In the genomic region with DNA sequence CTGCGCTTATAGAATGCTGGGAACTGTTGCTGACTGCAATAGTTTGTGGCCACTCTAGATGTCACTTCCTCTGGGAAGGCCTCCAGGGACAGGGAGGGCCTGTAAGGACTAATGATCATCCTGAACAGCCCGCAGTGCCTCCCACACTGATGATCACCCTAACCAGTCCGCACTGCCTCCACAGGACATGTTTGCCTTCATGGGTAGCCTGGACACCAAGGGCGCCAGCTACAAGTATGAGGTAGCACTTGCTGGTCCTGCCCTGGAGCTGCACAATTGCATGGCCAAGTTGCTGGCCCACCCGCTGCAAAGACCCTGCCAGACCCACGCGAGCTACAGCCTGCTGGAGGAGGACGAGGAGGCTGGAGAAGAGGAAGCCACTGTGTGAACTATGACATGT, we compare ENCODE assay signal across 23 mouse cellular contexts. TPM values are rescaled to one million over a fixed set of nuclear protein-coding genes. Genes with fewer than 3 reads are reported as not detected.
DNase-seq lines count a peak whose midpoint lies in the region; ATAC-seq and TF ChIP-seq lines count a peak whose summit lies in the region.
"Had no signal": no experiment of that assay in that cellular context is flagged by ENCODE, and none has a peak within 500 bp of the region (broad histone marks: within the 10 kb centered on the region; RNA-seq: fewer than 3 reads in every experiment).

No protein-coding gene starts in this region.

- TF ChIP-seq CTCF in bone marrow macrophage, adult 2 months (IDR thresholded peaks at IDR 0.05; ENCODE audit: low read depth, low read length) = no peak

- H3K4me3 ChIP-seq in megakaryocyte, embryonic 14.5 days (replicated peaks) = peak overlapping the region; percentile 52
- no peak overlapping the region for H3K4me3 ChIP-seq in bone marrow macrophage, adult 2 months (ENCODE audit: insufficient read depth, low read length)
- no peak overlapping the region for H3K4me3 ChIP-seq in limb, embryonic 10.5 days
- H3K4me3 ChIP-seq: embryonic facial prominence, embryonic 15.5 days; heart, embryonic 13.5 days; hindbrain, embryonic 13.5 days; limb, embryonic 15.5 days had no signal

- no peaks in the 10 kb centered on the region for H3K27me3 ChIP-seq in megakaryocyte, embryonic 14.5 days (replicated peaks)
- no peaks in the 10 kb centered on the region for H3K27me3 ChIP-seq in limb, embryonic 10.5 days (ENCODE audit: low read depth, poor library complexity, severe bottlenecking)
- H3K27me3 ChIP-seq: embryonic facial prominence, embryonic 15.5 days; heart, embryonic 13.5 days; hindbrain, embryonic 13.5 days; limb, embryonic 15.5 days had no signal

- H3K4me1 ChIP-seq in megakaryocyte, embryonic 14.5 days = peaks cover 53% of the 10 kb centered on the region
- H3K4me1 ChIP-seq in bone marrow macrophage, adult 2 months (ENCODE audit: control insufficient read depth, insufficient read depth, low read length) = peaks cover 20% of the 10 kb centered on the region
- H3K4me1 ChIP-seq in limb, embryonic 10.5 days = peaks cover 27% of the 10 kb centered on the region

- H3K27ac ChIP-seq in bone marrow macrophage, adult 2 months (ENCODE audit: insufficient read depth, low read depth, low read length) = peak overlapping the region; percentile 64; the same call in 1 of the 2 replicates
- no peak overlapping the region for H3K27ac ChIP-seq in limb, embryonic 10.5 days
- H3K27ac ChIP-seq: embryonic facial prominence, embryonic 15.5 days; heart, embryonic 13.5 days; hindbrain, embryonic 13.5 days; limb, embryonic 15.5 days had no signal

- WGBS in limb, embryonic 10.5 days = 90% methylated on average over 8 of the region's 8 CpGs

- peaks cover 63% of the 10 kb centered on the region for H3K36me3 ChIP-seq in megakaryocyte, embryonic 14.5 days (replicated peaks; ENCODE audit: low read length)
- peaks cover 60% of the 10 kb centered on the region for H3K36me3 ChIP-seq in limb, embryonic 10.5 days

- ATAC-seq in megakaryocyte, adult 5-6 weeks (ENCODE audit: poor library complexity, severe bottlenecking) = no peak
- ATAC-seq: forebrain, embryonic 16.5 days had no signal

- H3K9me3 ChIP-seq in megakaryocyte, embryonic 14.5 days = no peaks in the 10 kb centered on the region
- H3K9me3 ChIP-seq in limb, embryonic 10.5 days (replicated peaks) = no peaks in the 10 kb centered on the region
- H3K9me3 ChIP-seq: embryonic facial prominence, embryonic 15.5 days; heart, embryonic 13.5 days; hindbrain, embryonic 13.5 days; limb, embryonic 15.5 days had no signal

- TF ChIP-seq POLR2A in bone marrow macrophage, adult 2 months (IDR thresholded peaks at IDR 0.05; ENCODE audit: borderline replicate concordance, low read depth, low read length) = no peak

- DNase-seq in heart, adult 11 months = peak; percentile 92
- no peak for DNase-seq in heart, adult 9 months (ENCODE audit: low spot score in 2 of 2)
- DNase-seq in limb, embryonic 10.5 days (ENCODE audit: low spot score) = peak; percentile 24
- DNase-seq in lung, postnatal 36 days = no peak
- DNase-seq in right cerebral cortex, postnatal 4 days = no peak
- DNase-seq: adrenal gland, postnatal 14 days; cerebellum, postnatal 36 days; embryo, embryonic 11 days; gastrocnemius, postnatal 10 days; heart, postnatal 14 days; kidney, postnatal 25 days; lung, adult 2 months; right cerebral cortex, postnatal 14 days; thymus, postnatal 25 days had no signal

RNA-seq across cellular contexts. Expression of a gene that starts 1.8 kb away (rescaled TPM):
- polyA plus RNA-seq in megakaryocyte, embryonic 14.5 days (2012; ENCODE audit: insufficient read depth, low replicate concordance) = 3.3 and 6.3 TPM in 2 replicates
- total RNA-seq in megakaryocyte, adult 5-6 weeks (2015) = 14.4 TPM in 2 replicates
- 13.5 and 16.1 TPM in 2 replicates for total RNA-seq in megakaryocyte, adult 5-6 weeks (2017)
- polyA plus RNA-seq in bone marrow macrophage, adult 2 months (2012; ENCODE audit: insufficient read depth, insufficient read length, missing spikeins) = 9.8 and 14.0 TPM in 2 replicates
- polyA plus RNA-seq in limb, embryonic 10.5 days (2016; fragmentation: Nextera tagmentation; extraction: Ambion mirVana) = 34.2 and 38.4 TPM in 2 replicates

RNA-seq across cellular contexts. Expression of a gene that starts 7.3 kb away (rescaled TPM):
- polyA plus RNA-seq in megakaryocyte, embryonic 14.5 days (2012; ENCODE audit: insufficient read depth, low replicate concordance) = 62.3 and 94.3 TPM in 2 replicates
- total RNA-seq in megakaryocyte, adult 5-6 weeks (2015) = 62.0 and 66.6 TPM in 2 replicates
- 108 and 110 TPM in 2 replicates for total RNA-seq in megakaryocyte, adult 5-6 weeks (2017)
- 75.8 and 89.1 TPM in 2 replicates for polyA plus RNA-seq in bone marrow macrophage, adult 2 months (2012; ENCODE audit: insufficient read depth, insufficient read length, missing spikeins)
- polyA plus RNA-seq in limb, embryonic 10.5 days (2016; fragmentation: Nextera tagmentation; extraction: Ambion mirVana) = 123 and 131 TPM in 2 replicates

RNA-seq across cellular contexts. Expression of a gene that starts 8.4 kb away (rescaled TPM):
- 0.06 TPM in 1 of 2 replicates, not detected in the other for polyA plus RNA-seq in megakaryocyte, embryonic 14.5 days (2012; ENCODE audit: insufficient read depth, low replicate concordance)
- not detected in 2 replicates for total RNA-seq in megakaryocyte, adult 5-6 weeks (2015)
- total RNA-seq in megakaryocyte, adult 5-6 weeks (2017) = not detected in 2 replicates
- 0.21 TPM in 1 of 2 replicates, not detected in the other for polyA plus RNA-seq in bone marrow macrophage, adult 2 months (2012; ENCODE audit: insufficient read depth, insufficient read length, missing spikeins)
- 6.6 and 6.9 TPM in 2 replicates for polyA plus RNA-seq in limb, embryonic 10.5 days (2016; fragmentation: Nextera tagmentation; extraction: Ambion mirVana)
- total RNA-seq: granulocyte monocyte progenitor cell, adult 5-6 weeks had no signal

RNA-seq across cellular contexts. Expression of a gene that starts 22.3 kb away (rescaled TPM):
- polyA plus RNA-seq in megakaryocyte, embryonic 14.5 days (2012; ENCODE audit: insufficient read depth, low replicate concordance) = 20.8 and 45.4 TPM in 2 replicates
- total RNA-seq in megakaryocyte, adult 5-6 weeks (2015) = 8.2 and 13.8 TPM in 2 replicates
- total RNA-seq in megakaryocyte, adult 5-6 weeks (2017) = 6.9 and 9.1 TPM in 2 replicates
- polyA plus RNA-seq in bone marrow macrophage, adult 2 months (2012; ENCODE audit: insufficient read depth, insufficient read length, missing spikeins) = 20.2 and 23.9 TPM in 2 replicates
- 77.4 and 87.2 TPM in 2 replicates for polyA plus RNA-seq in limb, embryonic 10.5 days (2016; fragmentation: Nextera tagmentation; extraction: Ambion mirVana)

RNA-seq across cellular contexts. Expression of a gene that starts 32.9 kb away (rescaled TPM):
- 79.6 and 103 TPM in 2 replicates for polyA plus RNA-seq in megakaryocyte, embryonic 14.5 days (2012; ENCODE audit: insufficient read depth, low replicate concordance)
- 8.7 and 8.9 TPM in 2 replicates for total RNA-seq in megakaryocyte, adult 5-6 weeks (2015)
- 16.2 and 18.5 TPM in 2 replicates for total RNA-seq in megakaryocyte, adult 5-6 weeks (2017)
- polyA plus RNA-seq in bone marrow macrophage, adult 2 months (2012; ENCODE audit: insufficient read depth, insufficient read length, missing spikeins) = 18.5 and 23.5 TPM in 2 replicates
- 4.3 and 5.4 TPM in 2 replicates for polyA plus RNA-seq in limb, embryonic 10.5 days (2016; fragmentation: Nextera tagmentation; extraction: Ambion mirVana)

Comparison
In these comparisons a context has a peak if more than half of its experiments do, and no peak if none do; other contexts are left out.
1. DNase-seq: peak in heart, adult 11 months (single experiment) and limb, embryonic 10.5 days (single experiment); none in heart, adult 9 months (0 of 2), lung, postnatal 36 days (single experiment) and right cerebral cortex, postnatal 4 days (single experiment).